Comparison of ENCODE assay signal across 8 mouse cellular contexts in genomic region chr15:83463369-83464082, GRCm38 (mm10). TPM values are rescaled to one million over a fixed set of nuclear protein-coding genes. Genes with fewer than 3 reads are reported as not detected.
A peak's percentile ranks its signal among the peaks of the same experiment; 100 is the strongest.
DNase-seq lines count a peak whose midpoint lies in the region; ATAC-seq lines count a peak whose summit lies in the region.

No protein-coding gene starts in this region.

- H3K4me3 ChIP-seq in hindbrain, embryonic 15.5 days: peak overlapping the region; percentile 79
- peak overlapping the region; percentile 81 for H3K4me3 ChIP-seq in midbrain, embryonic 12.5 days

- peak overlapping the region; percentile 63 for H3K9ac ChIP-seq in hindbrain, embryonic 15.5 days
- peak overlapping the region; percentile 78 for H3K9ac ChIP-seq in midbrain, embryonic 12.5 days (replicated peaks)

- peak overlapping the region; percentile 92 for H3K4me2 ChIP-seq in hindbrain, embryonic 15.5 days
- peak overlapping the region; percentile 89 for H3K4me2 ChIP-seq in midbrain, embryonic 12.5 days (replicated peaks)

- whole genome bisulfite sequencing in hindbrain, embryonic 15.5 days: 13% methylated on average over 17 of the region's 17 CpGs
- 12% methylated on average over 17 of the region's 17 CpGs for WGBS in midbrain, embryonic 12.5 days

- H3K27me3 ChIP-seq in hindbrain, embryonic 15.5 days: 0 out of 2 replicates have a peak, but pooled peaks cover 5% of the 10 kb centered on the region
- H3K27me3 ChIP-seq in midbrain, embryonic 12.5 days: no peaks in the 10 kb centered on the region

- ATAC-seq in hindbrain, embryonic 15.5 days (ENCODE audit: low FRiP score, low read depth): no peak
- no peak for ATAC-seq in midbrain, embryonic 12.5 days (ENCODE audit: low FRiP score, low read depth)
- no peak for ATAC-seq in cerebellum, adult (ENCODE audit: insufficient number of reproducible peaks, low FRiP score, low TSS enrichment)

- no peaks in the 10 kb centered on the region for H3K36me3 ChIP-seq in hindbrain, embryonic 15.5 days
- no peaks in the 10 kb centered on the region for H3K36me3 ChIP-seq in midbrain, embryonic 12.5 days

- H3K9me3 ChIP-seq in hindbrain, embryonic 15.5 days: no peaks in the 10 kb centered on the region
- H3K9me3 ChIP-seq in midbrain, embryonic 12.5 days: no peaks in the 10 kb centered on the region

- peak; percentile 12 for DNase-seq in thymus, postnatal 14 days
- no peak for DNase-seq in thymus, adult 18-20 months
- peak; percentile 51 for DNase-seq in embryo, embryonic 9.5 days (ENCODE audit: extremely low spot score)
- no peak for DNase-seq in natural killer cell, adult 2 months (ENCODE audit: low spot score in 2 of 2)
- no peak for DNase-seq in adrenal gland, adult 8-10 months

- no peak overlapping the region for H3K27ac ChIP-seq in hindbrain, embryonic 15.5 days (replicated peaks)
- no peak overlapping the region for H3K27ac ChIP-seq in midbrain, embryonic 12.5 days (replicated peaks)

- H3K4me1 ChIP-seq in hindbrain, embryonic 15.5 days (replicated peaks): peaks cover 15% of the 10 kb centered on the region
- H3K4me1 ChIP-seq in midbrain, embryonic 12.5 days: peaks cover 9% of the 10 kb centered on the region

RNA-seq across cellular contexts. Expression of gene Pacsin2, which starts 0.9 kb away (rescaled TPM):
- 27.6 and 31.7 TPM in 2 replicates for polyA plus RNA-seq in hindbrain, embryonic 15.5 days (2015; fragmentation: Nextera tagmentation; extraction: Ambion mirVana)
- polyA plus RNA-seq in midbrain, embryonic 12.5 days (2016; fragmentation: Nextera tagmentation; extraction: Ambion mirVana): 43.1 and 43.6 TPM in 2 replicates
- 100 to 1,000 TPM in 2 of 4 experiments, 10 to 100 TPM in 2; 88.4 to 126 (median 102) TPM for total RNA-seq in adrenal gland, adult 8-10 months (2022)

RNA-seq across cellular contexts. Expression of gene Ttll1, which starts 47.2 kb away (rescaled TPM):
- 108 and 122 TPM in 2 replicates for polyA plus RNA-seq in hindbrain, embryonic 15.5 days (2015; fragmentation: Nextera tagmentation; extraction: Ambion mirVana)
- polyA plus RNA-seq in midbrain, embryonic 12.5 days (2016; fragmentation: Nextera tagmentation; extraction: Ambion mirVana): 63.2 and 65.9 TPM in 2 replicates
- total RNA-seq in adrenal gland, adult 8-10 months (2022): 10 to 100 TPM in 2 of 4 experiments, 1 to 10 TPM in 2; 9.8 to 16.5 (median 13.1) TPM

Comparison
In these comparisons a context has a peak if more than half of its experiments do, and no peak if none do; other contexts are left out.
1. DNase-seq: peak in thymus, postnatal 14 days (single experiment) and embryo, embryonic 9.5 days (single experiment); none in thymus, adult 18-20 months (0 of 2), natural killer cell, adult 2 months (0 of 2) and adrenal gland, adult 8-10 months (single experiment).